Mouse (Mus musculus): Measurements from ENCODE around the gene Sfmbt2.

DNA sequence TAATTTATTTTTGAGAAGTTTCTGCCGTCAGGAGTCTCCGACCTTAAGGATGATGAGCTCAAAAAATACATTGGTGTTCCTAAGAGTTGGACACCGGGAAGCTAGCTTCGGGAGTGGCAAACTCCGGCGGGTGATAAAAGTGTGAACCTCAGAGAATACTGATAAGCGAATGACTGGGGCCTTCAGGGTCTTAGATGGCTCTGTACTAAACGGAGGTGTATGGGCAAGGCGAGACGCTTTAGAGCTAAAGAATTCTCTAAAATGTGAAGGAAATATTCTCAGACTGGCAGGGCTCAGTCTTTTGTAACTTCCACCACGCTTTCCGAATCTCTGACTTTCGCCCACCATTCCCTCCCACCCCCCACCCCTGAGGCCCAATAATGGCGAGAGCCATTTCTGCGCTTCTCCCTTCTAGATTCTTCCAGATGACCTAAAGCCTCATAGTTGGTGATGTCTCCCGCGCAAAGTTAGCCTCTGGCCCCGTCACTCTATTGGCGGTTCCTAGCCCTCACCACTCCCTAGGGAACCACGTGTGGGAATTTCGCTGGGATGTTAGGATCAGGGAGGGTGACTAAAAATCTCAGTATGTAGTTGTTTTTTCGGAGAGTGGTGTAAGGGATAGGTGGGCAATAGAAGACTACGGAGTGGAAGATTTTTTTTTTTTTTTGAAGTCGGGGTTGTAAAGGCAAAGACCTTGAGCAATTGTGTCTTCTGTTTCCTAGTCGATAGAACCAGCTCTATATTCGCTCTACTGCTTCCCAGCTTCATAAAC lies 563 bp downstream of the Sfmbt2 start:
- TF ChIP-seq POLR2A (IDR thresholded peaks at IDR 0.05; ENCODE audit: low read depth, low read length) (no peak), CTCF (IDR thresholded peaks at IDR 0.05; ENCODE audit: borderline replicate concordance, insufficient read depth, low read length) (no peak)
